Mouse (Mus musculus) lung, embryonic 15.5 days (tissue): Measurements from ENCODE around the gene Golgb1. TPM values are rescaled to one million over a fixed set of nuclear protein-coding genes. Genes with fewer than 3 reads are reported as not detected.

ENCODE experiments used
- ATAC-seq: fragments of 200-750 bp; cut with Nextera tagmentation; 2 replicates; pipeline ENCODE4 v1.8.0; 2017; ENCODE audit warnings: moderate number of reproducible peaks, borderline replicate concordance; ENCODE audit not compliant: low FRiP score, low TSS enrichment; ENCODE audit errors: extremely low read depth
- H3K27ac ChIP-seq: fragments of 300-500 bp; sonication (generic); 2 replicates; pipeline ENCODE4 v1.5.1; 2015; ENCODE audit warnings: moderate library complexity, mild to moderate bottlenecking, inconsistent platforms
- H3K27me3 ChIP-seq: fragments of 300-500 bp; sonication (generic); 2 replicates; pipeline ENCODE4 v1.6.1; 2015; ENCODE audit warnings: inconsistent platforms
- H3K36me3 ChIP-seq: fragments of 300-500 bp; sonication (generic); 2 replicates; pipeline ENCODE4 v1.6.1; 2015; ENCODE audit warnings: inconsistent platforms
- H3K4me1 ChIP-seq: fragments of 300-500 bp; sonication (generic); 2 replicates; pipeline ENCODE4 v1.6.1; 2015; ENCODE audit warnings: inconsistent platforms
- H3K4me2 ChIP-seq: fragments of 300-500 bp; sonication (generic); 2 replicates; pipeline ENCODE4 v1.6.1; 2015; ENCODE audit warnings: inconsistent platforms, mild to moderate bottlenecking, moderate library complexity
- H3K4me3 ChIP-seq: fragments of 300-500 bp; sonication (generic); 2 replicates; pipeline ENCODE4 v1.5.1; 2015; ENCODE audit warnings: mild to moderate bottlenecking, inconsistent platforms
- H3K9ac ChIP-seq: fragments of 300-500 bp; sonication (generic); 2 replicates; pipeline ENCODE4 v1.6.1; 2015; ENCODE audit warnings: inconsistent platforms
- H3K9me3 ChIP-seq: fragments of 300-500 bp; sonication (generic); 2 replicates; pipeline ENCODE4 v1.6.1; 2016; ENCODE audit warnings: inconsistent platforms
- WGBS: fragments of 180-500 bp; shearing (Covaris S2); methylation state at CpG from one replicate; pipeline ENCODE4 v1.1.7; 2015; 5-methylcytosine and 5-hydroxymethylcytosine counted together
- polyA plus RNA-seq: library from polyadenylated mRNA; unstranded; fragments of >200 nt; fragmentation: Nextera tagmentation; extraction: Ambion mirVana; gene quantifications from 2 replicates; pipeline ENCODE4 v1.2.1, GENCODE M21; 2015

Golgb1 gene
- polyA plus RNA-seq, 1 experiment from 2014 or later, result 87.6 TPM

DNA sequence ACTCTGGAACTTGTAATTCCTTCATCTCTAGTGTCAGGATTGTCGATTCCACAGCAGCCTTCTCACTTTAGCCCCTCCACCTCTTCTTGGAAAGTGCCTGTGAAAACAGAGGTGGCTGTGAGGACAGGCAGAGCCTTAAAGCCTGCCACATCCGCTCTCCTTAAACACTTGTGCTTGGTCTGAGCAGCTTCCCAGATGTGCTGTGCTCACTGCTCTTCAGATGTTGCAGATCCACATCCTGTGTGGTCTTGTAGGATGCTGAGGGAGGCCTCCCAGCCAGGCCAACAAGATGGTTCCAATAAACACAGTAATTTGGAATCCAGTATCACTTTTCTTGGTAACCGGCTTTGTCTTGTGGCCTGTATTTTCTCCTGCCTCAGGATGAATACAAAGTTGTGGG lies 57.0 kb downstream of the Golgb1 start:
- H3K27ac ChIP-seq, result no peak overlapping the region
- H3K9ac ChIP-seq, result no peak overlapping the region
- no peaks in the 10 kb centered on the region for H3K9me3 ChIP-seq
- no peak for ATAC-seq
- H3K4me3 ChIP-seq, result no peak overlapping the region
- H3K27me3 ChIP-seq, result no peaks in the 10 kb centered on the region
- H3K4me2 ChIP-seq, result no peak overlapping the region
- WGBS, result 78% methylated on average over 3 of the region's 3 CpGs
- no peaks in the 10 kb centered on the region for H3K4me1 ChIP-seq
- peaks cover 54% of the 10 kb centered on the region for H3K36me3 ChIP-seq

DNA sequence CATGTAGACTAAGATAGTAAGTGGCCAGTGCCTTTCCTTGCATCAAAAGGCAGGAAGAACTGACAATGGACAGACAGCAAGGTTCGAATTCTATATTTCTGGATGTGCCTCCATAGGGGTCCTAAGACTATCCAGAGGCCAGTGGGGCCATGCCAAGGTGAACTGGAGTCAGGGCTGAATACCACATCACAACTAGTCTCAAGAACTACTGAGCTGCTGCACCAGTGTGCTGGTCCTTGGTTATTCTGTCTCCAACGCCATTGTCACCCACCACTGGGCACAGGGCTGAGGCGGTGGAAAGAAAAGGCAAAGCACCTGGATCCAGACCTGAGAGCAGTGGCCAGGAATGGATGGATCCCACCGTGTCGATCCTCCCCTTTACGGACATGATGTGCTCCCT lies 57.6 kb downstream of the Golgb1 start:
- H3K4me1 ChIP-seq, result no peaks in the 10 kb centered on the region
- ATAC-seq, result no peak
- 96% methylated on average over 6 of the region's 6 CpGs for WGBS
- H3K9me3 ChIP-seq, result no peaks in the 10 kb centered on the region
- H3K27me3 ChIP-seq, result no peaks in the 10 kb centered on the region
- no peak overlapping the region for H3K27ac ChIP-seq
- no peak overlapping the region for H3K4me2 ChIP-seq
- no peak overlapping the region for H3K4me3 ChIP-seq
- H3K36me3 ChIP-seq, result peaks cover 49% of the 10 kb centered on the region
- no peak overlapping the region for H3K9ac ChIP-seq

DNA sequence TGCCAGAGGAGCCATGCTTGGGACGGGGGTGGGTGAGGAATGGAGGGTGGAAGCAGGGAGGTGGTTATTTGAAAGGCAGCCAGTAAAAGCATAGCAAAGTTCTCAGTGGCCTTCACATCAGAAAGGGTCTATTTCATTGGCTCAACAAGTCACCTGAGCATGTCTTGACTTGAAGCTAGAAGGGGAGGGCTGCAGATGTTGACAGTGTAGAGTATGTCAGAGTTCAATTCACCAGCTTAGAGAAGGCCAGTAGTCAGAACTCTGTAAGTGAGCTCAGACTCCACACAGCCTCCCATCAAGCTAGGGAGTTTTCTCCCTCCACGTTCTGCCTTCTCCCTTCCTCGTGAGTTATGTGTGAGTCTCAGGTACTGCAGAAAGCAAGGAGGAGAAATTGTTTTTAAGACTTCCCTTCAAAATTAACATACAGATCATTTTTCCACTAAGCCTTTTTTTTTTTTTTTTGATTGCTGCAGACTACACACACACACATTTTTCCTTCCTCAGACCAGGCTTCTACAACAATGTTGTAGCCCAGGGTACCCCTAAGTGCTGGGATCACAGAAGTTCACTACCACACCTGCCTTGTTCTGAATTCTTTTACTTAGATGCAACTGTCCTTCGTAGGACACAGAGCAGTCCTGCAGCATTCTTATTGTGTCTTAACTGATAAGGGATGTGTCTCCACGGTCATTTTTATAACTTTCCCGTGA lies 59.3 kb downstream of the Golgb1 start:
- 39% methylated on average over 6 of the region's 6 CpGs for WGBS
- no peaks in the 10 kb centered on the region for H3K4me1 ChIP-seq
- no peak overlapping the region for H3K4me2 ChIP-seq
- H3K27me3 ChIP-seq, result no peaks in the 10 kb centered on the region
- no peak overlapping the region for H3K27ac ChIP-seq
- H3K36me3 ChIP-seq, result peaks cover 31% of the 10 kb centered on the region
- H3K9me3 ChIP-seq, result no peaks in the 10 kb centered on the region
- no peak overlapping the region for H3K4me3 ChIP-seq
- ATAC-seq, result 0 out of 2 replicates have a peak, but pooled peaks have one; percentile 21
- H3K9ac ChIP-seq, result no peak overlapping the region

DNA sequence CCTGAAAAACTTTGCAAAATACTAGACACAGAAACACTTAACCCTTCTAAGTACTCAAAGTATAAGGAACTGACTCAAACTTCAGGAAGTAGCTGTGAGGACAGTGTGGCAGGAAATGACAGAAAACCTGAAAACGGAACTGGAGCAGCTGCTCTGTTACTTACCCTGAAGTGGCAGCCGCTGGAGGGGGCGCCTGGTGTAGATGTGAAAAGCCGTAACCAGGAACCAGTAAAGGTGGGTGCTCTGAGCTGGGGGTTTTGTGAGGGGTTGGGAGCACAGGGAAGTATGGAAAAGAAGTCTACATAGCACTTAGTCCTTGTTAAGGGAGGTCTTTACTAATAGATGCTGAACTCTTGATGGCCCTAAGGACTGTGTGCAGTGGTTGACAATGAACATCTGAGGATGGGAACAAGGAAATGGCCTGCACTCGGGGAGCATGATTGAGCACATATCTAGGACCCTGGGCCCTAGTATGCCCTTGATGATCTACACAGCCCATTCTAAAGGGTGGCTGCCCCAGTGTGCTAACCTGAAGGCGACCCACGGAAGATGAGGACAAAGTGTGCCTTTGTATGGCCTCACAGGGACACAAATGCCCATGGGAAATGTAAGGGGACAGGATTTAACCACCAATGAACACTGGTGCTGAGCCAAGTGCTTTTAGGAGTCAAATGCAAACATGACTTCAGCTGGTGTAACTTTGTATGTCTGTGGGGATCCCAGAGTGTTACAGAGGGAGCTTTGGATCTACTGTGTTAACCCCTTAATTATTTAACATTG lies 60.1 kb downstream of the Golgb1 start, which contains the start of gene Hcls1:
Gene Hcls1 (plus strand): TSS at position 143 of the 780 bp plus-strand sequence.
- Histone ChIP-seq H3K27ac (no peak within 1 kb of the TSS), H3K36me3 (peaks cover 24% of the 10 kb centered on the region), H3K4me1 (no peaks in the 10 kb centered on the region), H3K9ac (no peak within 1 kb of the TSS), H3K27me3 (no peaks in the 10 kb centered on the region), H3K4me2 (no peak within 1 kb of the TSS), H3K4me3 (no peak within 1 kb of the TSS), H3K9me3 (no peaks in the 10 kb centered on the region)
- no peak for ATAC-seq
- WGBS, result 58% methylated on average over 7 of the region's 7 CpGs

DNA sequence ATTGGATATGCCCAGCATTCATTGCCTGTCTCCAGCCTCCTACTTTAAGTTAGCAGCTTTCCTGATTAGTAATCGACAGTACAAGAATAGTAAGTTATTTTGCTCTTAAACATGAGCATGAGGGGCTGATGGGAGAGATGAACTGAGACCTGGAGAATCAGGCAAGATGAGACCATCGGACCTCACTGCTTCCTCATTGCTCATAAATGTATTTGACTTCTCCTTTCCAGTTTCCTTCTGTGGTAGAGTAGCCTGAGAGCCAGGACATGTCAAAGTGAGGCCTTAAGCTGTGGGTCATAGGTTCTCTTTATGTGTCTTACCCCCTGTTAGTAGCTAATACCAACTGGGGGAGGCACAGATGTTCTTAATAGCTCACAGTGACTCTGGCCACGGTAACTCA lies 60.9 kb downstream of the Golgb1 start:
- Histone ChIP-seq H3K27ac (no peak overlapping the region), H3K4me1 (no peaks in the 10 kb centered on the region), H3K36me3 (peaks cover 19% of the 10 kb centered on the region), H3K4me2 (no peak overlapping the region), H3K9me3 (no peaks in the 10 kb centered on the region), H3K9ac (no peak overlapping the region), H3K27me3 (no peaks in the 10 kb centered on the region), H3K4me3 (no peak overlapping the region)
- WGBS, result 75% methylated on average over 3 of the region's 3 CpGs
- ATAC-seq, result no peak

DNA sequence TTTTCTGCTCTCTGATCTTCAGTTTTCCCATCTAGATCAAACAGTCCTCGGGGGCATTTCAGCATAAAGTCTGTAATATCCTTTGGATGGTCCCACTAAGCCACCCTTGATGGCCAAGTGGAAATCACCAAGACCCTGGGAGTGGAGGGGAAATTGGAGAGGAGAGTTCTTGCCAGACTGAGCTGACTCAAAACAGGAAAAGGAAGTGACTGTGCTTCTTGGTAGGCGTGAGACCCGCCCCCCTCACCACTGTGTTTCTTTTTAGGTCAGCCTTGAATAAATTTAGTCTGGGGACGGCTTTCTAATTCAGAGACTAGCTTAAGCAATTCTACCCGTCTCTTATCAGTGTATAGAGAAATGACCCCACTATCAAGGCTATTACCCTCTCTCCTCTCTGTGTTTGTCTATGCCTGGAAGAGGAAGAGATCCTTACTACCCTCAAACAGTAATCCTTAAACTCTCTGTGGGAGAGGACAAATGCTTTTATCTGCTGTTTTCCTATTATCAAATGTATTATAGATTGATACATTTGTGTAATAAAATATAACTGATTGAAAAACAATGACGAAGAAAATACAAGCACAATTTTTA lies 66.3 kb downstream of the Golgb1 start:
- Histone ChIP-seq H3K9me3 (no peaks in the 10 kb centered on the region), H3K36me3 (no peaks in the 10 kb centered on the region), H3K27ac (no peak overlapping the region), H3K9ac (no peak overlapping the region), H3K27me3 (no peaks in the 10 kb centered on the region), H3K4me3 (no peak overlapping the region), H3K4me2 (no peak overlapping the region), H3K4me1 (no peaks in the 10 kb centered on the region)
- ATAC-seq, result no peak
- WGBS, result 59% methylated on average over 6 of the region's 6 CpGs

DNA sequence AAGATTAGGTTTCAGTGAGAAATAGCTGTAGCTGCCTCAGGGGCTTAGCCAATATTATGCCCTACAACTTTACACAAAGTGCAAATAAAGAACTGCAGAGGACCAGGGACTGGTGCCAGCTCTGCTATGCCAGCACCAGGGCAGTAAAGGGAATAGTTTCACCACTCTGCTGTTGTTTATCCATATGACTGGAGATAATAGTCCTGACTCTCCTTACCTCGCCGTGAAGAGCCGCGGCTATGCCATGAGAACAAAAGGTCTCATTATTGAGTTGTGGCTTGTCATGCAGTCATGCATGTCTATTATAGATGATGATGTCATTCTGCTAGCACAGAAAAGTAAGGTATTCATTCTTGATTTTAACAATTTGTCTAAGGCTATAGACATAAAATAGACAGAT lies 67.0 kb downstream of the Golgb1 start:
- Histone ChIP-seq H3K9ac (no peak overlapping the region), H3K27me3 (no peaks in the 10 kb centered on the region), H3K27ac (no peak overlapping the region), H3K36me3 (no peaks in the 10 kb centered on the region), H3K4me2 (no peak overlapping the region), H3K4me1 (no peaks in the 10 kb centered on the region), H3K9me3 (no peaks in the 10 kb centered on the region), H3K4me3 (no peak overlapping the region)
- ATAC-seq, result no peak
- WGBS, result 77% methylated on average over 4 of the region's 4 CpGs

DNA sequence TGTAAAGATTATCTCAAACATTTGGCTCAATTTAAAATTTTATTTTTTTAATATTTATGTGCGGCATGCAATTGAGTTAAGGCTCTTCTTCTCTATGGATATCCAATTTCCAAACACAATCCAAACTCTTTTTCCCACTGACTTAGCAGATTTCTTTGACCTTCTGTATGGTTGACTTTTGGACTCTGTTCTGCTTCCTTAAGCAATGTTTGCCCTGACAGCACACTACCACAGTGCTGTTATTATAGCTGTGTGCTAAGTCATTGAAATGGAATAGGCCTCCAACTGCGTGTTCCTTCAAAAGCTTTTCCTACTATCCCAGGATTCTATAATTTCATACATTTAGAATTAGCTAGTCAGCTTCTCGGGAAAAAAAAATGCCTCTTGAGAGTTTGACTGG lies 68.7 kb downstream of the Golgb1 start:
- 89% methylated on average over 3 of the region's 3 CpGs for WGBS
- Histone ChIP-seq H3K27ac (no peak overlapping the region), H3K27me3 (no peaks in the 10 kb centered on the region), H3K9ac (no peak overlapping the region), H3K4me3 (no peak overlapping the region), H3K36me3 (no peaks in the 10 kb centered on the region), H3K9me3 (no peaks in the 10 kb centered on the region), H3K4me2 (no peak overlapping the region), H3K4me1 (no peaks in the 10 kb centered on the region)
- no peak for ATAC-seq

DNA sequence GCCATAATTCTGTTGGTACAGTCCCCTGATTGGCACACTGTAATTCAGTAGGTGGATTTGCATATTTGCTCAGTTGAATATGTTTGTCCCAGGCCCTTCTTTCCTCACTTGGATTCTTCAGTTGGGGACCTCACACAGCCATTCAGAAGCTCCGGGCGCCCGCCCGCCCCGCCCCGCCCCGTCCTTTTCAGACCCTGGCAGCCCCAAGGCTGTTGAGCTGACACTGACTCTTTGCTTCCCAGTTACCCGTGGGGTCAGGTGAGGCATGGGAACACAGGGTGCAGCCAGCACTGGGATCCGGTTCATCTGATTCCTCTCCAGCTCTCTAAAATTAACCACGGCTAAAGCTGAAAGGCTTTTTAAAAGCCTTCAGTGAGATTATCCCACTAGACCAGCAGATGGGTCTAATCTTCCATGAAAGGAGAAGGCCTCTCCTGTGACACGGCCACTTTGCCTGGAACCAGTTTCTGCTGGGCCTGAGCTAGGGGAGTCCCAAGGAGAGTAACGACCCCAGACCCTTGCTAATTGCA lies 70.0 kb downstream of the Golgb1 start:
- 74% methylated on average over 12 of the region's 12 CpGs for WGBS
- Histone ChIP-seq H3K9me3 (no peaks in the 10 kb centered on the region), H3K36me3 (no peaks in the 10 kb centered on the region), H3K4me3 (no peak overlapping the region), H3K4me2 (no peak overlapping the region), H3K27me3 (no peaks in the 10 kb centered on the region), H3K27ac (no peak overlapping the region), H3K9ac (no peak overlapping the region), H3K4me1 (no peaks in the 10 kb centered on the region)
- ATAC-seq, result no peak

DNA sequence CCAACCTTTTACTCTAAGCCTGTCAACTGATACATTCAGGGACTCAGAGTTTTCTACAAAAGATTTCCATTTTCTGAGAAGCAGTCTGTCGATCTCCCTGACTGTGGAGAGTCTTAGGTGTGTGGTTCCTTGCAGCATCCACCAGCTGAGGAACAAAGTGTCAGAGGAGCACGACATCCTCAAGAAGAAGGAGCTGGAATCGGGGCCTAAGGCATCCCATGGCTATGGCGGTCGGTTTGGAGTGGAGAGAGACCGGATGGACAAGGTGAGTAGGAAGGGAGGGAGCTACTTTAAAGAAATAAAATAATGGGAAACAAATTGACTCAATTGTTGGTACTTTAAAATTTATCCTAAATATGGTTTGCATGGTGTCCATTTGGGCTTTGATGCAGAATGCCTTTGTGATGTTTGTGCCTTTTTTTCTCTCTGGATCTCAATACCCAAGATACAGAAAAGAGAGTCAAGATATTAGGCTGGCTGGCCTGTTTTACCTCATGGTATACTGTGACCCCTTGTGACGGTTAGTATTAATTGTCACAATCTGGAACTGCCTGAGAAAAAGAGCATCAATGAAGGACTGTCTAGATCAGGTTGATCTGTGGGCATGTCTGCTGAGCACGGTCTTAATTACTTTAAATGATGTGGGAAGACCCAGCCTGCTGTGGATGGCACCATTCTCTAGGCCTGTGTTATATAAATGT lies 71.7 kb downstream of the Golgb1 start:
- no peaks in the 10 kb centered on the region for H3K27me3 ChIP-seq
- H3K9ac ChIP-seq, result no peak overlapping the region
- no peaks in the 10 kb centered on the region for H3K4me1 ChIP-seq
- no peaks in the 10 kb centered on the region for H3K9me3 ChIP-seq
- WGBS, result 72% methylated on average over 8 of the region's 8 CpGs
- ATAC-seq, result no peak
- H3K36me3 ChIP-seq, result no peaks in the 10 kb centered on the region
- no peak overlapping the region for H3K27ac ChIP-seq
- no peak overlapping the region for H3K4me3 ChIP-seq
- H3K4me2 ChIP-seq, result no peak overlapping the region

DNA sequence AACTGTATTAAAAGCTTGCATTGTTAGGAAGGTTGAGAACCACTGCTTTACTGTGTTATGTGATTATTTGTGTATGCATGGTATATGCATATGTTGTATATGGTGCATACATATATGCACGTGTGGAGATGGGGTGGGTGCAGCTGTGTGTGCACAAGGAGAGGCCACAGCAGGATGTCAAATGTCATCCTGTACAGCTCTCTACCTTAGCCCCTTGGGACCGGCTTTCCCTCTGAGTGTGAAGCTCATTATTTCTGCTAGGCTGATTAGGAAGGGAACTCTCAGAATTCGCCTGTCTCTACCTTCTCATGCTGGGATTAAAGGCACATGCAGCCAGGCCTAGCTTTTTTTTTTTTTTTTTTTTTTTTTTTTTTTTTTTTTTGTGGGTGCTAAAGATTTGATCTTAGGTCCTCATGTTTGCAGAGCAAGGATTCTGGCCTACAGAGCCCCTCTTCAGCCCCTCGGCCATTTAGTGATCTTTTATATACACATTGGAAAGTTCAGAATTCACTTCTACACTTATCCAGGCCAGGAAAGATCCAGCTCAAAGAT lies 72.8 kb downstream of the Golgb1 start:
- WGBS, result 55% methylated on average over 4 of the region's 4 CpGs
- Histone ChIP-seq H3K9me3 (no peaks in the 10 kb centered on the region), H3K27me3 (no peaks in the 10 kb centered on the region), H3K27ac (no peak overlapping the region), H3K36me3 (no peaks in the 10 kb centered on the region), H3K9ac (no peak overlapping the region), H3K4me3 (no peak overlapping the region), H3K4me1 (no peaks in the 10 kb centered on the region), H3K4me2 (no peak overlapping the region)
- no peak for ATAC-seq
